Mouse (Mus musculus): Measurements from ENCODE around the gene Phactr3.

- TF ChIP-seq CTCF (IDR thresholded peaks at IDR 0.05) (no peak), EP300 (IDR thresholded peaks at IDR 0.05) (no peak)
These were observed 13.0 kb downstream of the Phactr3 start for GRCm38 (mm10) chr2:178131606-178132365.
